Mouse (Mus musculus) embryo, embryonic 9.5 days (tissue): ENCODE results near the gene Nav3.

Source experiments
- DNase-seq: peaks from one replicate; pipeline ENCODE4 v3.0.0-alpha.2; 2017; ENCODE audit errors: extremely low spot score

Nav3 gene

DNA sequence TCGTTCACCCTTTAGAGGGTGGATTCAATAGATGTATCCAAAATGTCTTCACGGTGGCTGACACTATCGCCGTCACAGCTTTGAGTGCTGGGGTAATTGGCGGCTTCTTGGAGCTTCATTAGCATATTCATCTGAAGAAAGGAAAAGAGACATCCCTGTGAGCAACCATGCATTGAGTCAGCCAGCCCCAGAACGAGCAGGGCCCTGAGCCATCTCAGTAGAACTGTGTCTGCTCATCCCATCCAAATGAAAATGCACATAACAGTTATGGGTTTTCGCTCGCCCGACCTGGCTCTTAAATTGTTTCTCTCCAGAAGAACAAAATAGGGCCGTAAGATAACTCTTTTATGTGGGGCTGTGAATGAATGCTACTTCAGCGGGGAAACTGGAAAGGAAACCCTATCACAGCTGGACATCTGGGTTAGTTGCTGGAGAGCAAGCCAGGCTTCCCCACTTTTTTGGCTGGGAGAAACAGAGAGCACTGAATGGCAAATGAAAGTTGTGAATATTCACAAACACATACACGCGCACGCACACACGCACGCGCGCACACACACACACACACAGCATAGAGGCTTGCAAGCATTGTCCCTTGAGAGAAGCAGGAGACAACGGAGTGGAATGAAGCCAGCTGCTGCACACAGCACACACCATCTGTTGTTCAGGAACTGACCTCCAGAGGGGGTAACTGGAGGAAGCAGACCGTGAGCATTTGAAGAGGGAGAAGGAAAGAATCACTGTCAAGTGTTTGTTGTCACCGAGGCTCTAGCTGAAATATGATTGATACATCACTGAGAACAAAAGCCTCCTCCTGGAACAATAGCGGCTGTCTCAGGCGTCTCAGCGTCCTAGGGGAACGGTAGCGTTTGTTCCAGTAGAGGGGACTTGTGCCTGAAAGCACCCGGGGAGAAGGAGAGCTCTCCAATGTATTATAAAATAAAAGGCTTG, 771.6 kb downstream of the Nav3 start:
- DNase-seq: peak; percentile 72

DNA sequence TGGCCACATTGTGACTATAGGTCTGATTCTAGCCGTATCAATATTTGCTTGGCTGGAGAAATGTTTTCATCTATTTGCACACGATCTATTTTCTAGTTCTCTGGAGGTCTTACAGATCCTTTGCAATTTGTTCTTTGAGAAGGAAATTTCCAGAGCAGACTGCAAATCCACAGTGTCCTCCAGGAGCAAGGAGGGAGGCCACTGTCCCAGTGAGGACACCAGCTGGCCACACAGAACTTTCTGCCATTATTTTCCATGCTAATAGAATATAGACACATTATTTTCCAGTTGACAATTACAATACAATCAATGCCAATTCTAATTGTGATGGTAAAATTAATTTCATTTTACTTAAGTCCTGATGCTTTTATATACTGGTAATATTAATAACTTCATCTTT, 783.1 kb downstream of the Nav3 start:
- no peak for DNase-seq

- DNase-seq: no peak
Observed at GRCm38 (mm10) chr10:109667453-109667852, 788.6 kb downstream of the Nav3 start.

DNA sequence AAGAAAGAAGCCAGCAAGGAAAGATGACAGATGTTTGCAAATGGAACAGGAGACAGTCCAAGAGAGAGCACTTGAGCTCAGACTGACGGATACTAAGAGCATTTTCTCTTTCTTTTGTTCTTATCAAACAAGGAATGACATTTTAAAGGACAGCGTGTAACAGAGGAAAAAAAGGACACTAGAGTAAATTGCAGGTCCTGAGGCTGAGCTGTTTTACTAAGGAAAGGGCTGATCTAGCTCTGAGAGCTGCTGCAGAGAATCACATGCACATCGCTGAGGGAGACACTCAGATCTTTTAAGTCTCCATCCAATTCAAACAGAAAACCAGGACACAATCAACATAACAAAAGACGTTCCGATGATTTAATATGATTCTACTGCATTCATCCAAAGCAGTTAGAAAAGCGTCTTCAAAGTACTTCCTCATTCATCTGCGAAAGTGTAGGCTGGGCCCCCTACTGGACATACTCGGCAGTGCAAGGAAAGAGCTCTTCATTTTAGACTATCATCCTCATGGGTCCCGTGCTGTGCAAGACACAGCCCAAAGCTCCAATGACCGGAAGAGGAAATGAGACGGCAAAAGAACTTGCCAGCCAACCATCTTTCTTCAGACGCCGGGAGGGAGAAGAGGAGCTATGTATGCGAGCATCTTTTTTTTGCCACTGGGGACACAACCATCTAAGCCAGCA, 791.2 kb downstream of the Nav3 start:
- peak; percentile 67 for DNase-seq

- DNase-seq: no peak
Observed at GRCm38 (mm10) chr10:109651516-109651915, 804.5 kb downstream of the Nav3 start.

DNA sequence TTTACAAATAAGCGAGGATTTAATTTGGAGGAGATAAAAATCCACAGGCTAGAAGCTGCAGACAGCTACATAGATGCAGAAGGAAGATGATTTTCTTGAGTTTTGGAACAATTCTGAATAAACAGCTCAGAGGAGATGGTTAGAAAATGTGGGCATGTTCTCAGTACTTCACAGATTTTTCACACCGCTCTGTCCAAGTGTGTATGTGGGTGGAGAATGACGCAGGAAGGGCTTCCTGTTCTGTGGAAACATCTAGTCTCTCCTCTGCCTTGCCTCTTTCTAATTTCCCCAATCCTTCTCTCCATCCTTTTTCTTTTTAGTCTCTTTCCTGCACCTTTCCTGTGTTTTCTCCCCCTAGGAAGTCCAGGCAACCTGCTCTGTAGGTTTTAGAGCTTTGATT, 812.4 kb downstream of the Nav3 start:
- DNase-seq: no peak

GRCm38 (mm10) chr10:109641806-109642205, 814.2 kb downstream of the Nav3 start:
- no peak for DNase-seq

DNA sequence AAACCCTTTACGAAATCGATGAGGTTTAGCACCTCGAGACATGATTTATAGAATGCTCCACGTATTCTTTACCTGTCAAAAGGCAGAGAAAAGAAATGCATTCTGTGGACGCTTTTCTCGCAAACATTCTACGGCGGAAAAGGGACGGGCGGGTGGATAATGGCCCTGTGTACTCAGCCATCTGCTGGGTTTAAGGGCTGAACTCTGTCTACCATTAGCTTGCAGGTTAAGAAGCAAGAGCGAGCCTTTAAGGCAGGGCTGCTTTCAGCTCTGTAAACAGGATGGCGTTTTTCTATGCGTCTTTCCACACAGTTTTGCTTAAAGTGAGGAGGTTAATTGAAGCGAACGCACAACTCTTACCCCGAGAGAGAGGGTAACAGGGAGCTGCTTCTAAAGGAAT, 818.3 kb downstream of the Nav3 start:
- no peak for DNase-seq
